Mouse (Mus musculus): ENCODE measurements around the gene Olfr814. TPM values are rescaled to one million over a fixed set of nuclear protein-coding genes. Genes with fewer than 3 reads are reported as not detected.

Olfr814 gene
- total RNA-seq (2023) = not detected

DNA sequence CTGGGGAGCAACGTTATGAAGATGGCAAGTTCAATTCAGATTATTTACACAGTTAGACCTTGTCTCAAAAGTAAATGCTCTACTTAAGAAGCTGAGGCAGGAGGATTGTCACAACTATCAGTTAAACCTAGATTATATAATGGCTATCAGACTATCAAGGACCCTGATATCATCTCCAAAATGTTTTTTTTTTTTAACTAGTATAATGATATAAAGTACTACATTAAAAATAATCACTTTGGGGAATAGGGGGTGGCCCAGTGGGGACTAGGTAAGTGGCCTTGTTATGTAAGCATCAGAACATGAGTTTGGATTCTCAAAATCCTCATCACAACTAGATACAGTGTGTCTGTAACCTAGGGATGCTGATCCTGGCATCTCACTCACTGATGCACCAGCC lies at the start of gene Olfr814:
Gene Olfr814, minus strand, starts transcription at position 101 of the 400 bp plus-strand sequence.

GRCm38 (mm10) chr10:129915497-129915896 lies 35.8 kb upstream of the Olfr814 start, which contains the start of gene Olfr816:
Gene Olfr816 (minus strand): TSS chr10:129915597.

DNA sequence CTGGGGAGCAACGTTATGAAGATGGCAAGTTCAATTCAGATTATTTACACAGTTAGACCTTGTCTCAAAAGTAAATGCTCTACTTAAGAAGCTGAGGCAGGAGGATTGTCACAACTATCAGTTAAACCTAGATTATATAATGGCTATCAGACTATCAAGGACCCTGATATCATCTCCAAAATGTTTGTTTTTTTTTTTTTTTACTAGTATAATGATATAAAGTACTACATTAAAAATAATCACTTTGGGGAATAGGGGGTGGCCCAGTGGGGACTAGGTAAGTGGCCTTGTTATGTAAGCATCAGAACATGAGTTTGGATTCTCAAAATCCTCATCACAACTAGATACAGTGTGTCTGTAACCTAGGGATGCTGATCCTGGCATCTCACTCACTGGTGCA lies 26.1 kb upstream of the Olfr814 start, which contains the start of gene Olfr815:
Gene Olfr815, minus strand, starts transcription at position 101 of the 400 bp plus-strand sequence.

DNA sequence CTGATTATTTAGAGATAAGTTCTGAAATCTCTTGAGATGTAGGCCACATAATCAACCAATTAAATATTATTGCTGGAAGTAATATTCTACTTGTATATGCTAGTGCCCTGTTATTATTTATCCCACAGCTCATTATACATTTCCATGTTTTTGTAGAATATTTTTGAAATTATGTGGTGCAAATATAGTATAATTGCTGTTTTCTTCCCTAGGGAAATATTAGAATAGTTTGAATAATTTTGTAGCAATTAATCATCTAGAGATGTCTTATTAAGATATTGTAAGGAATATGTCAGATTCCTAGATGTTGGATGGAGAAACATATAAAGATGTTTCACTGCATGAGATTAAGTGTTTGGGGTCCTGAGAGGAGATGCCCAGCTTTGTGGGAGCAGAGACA lies 24.6 kb downstream of the Olfr814 start, which contains the start of gene Olfr813:
Gene Olfr813, plus strand, starts transcription at position 301 of the 400 bp plus-strand sequence.

DNA sequence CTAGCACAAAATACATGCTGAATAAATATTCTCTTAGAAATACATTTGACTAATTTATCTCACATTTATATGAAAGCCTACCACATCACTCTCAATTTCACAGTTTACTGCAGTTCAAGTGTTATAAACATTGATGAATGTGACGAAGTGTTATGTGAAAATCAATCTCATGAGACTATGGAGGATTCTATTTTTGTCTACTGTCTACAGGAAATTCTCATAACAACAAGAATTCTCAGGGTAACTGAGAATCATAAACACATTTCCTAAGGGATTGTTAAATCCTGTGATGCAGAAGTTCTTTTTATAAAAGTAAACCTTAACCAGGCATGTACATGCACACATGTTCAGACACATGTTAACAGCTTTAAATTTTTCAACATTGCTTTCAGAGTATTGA lies 33.7 kb downstream of the Olfr814 start, which contains the start of gene Olfr812:
Gene Olfr812, minus strand, starts transcription at position 101 of the 400 bp plus-strand sequence.

Other genes with a start within 250 kb of the Olfr814 start
- gene Olfr799, start 242.4 kb downstream of the Olfr814 start, total RNA-seq (2023) = not detected
- gene Olfr800, start 222.2 kb downstream of the Olfr814 start, total RNA-seq (2023) = not detected
- gene Olfr801, start 206.0 kb downstream of the Olfr814 start, total RNA-seq (2023) = not detected
- not detected for gene Olfr802, start 191.7 kb downstream of the Olfr814 start, total RNA-seq (2023)
- not detected for gene Olfr803, start 185.6 kb downstream of the Olfr814 start, total RNA-seq (2023)
- not detected for gene Olfr804, start 176.6 kb downstream of the Olfr814 start, total RNA-seq (2023)
- not detected for gene Olfr805, start 150.5 kb downstream of the Olfr814 start, total RNA-seq (2023)
- not detected for gene Olfr806, start 137.9 kb downstream of the Olfr814 start, total RNA-seq (2023)
- not detected for gene Olfr807, start 122.1 kb downstream of the Olfr814 start, total RNA-seq (2023)
- gene Olfr808, start 114.4 kb downstream of the Olfr814 start, total RNA-seq (2023) = not detected
- not detected for gene Olfr809, start 105.2 kb downstream of the Olfr814 start, total RNA-seq (2023)
- not detected for gene Olfr810, start 84.9 kb downstream of the Olfr814 start, total RNA-seq (2023)
- gene Olfr811, start 75.5 kb downstream of the Olfr814 start, total RNA-seq (2023) = not detected
- gene Olfr812, start 33.8 kb downstream of the Olfr814 start, total RNA-seq (2023) = not detected
- gene Olfr813, start 24.5 kb downstream of the Olfr814 start, total RNA-seq (2023) = not detected
- not detected for gene Olfr815, start 26.0 kb upstream of the Olfr814 start, total RNA-seq (2023)
- not detected for gene Olfr816, start 35.7 kb upstream of the Olfr814 start, total RNA-seq (2023)
- gene Olfr818, start 69.2 kb upstream of the Olfr814 start, total RNA-seq (2023) = not detected
- gene Olfr819, start 87.4 kb upstream of the Olfr814 start, total RNA-seq (2023) = not detected
- not detected for gene Olfr247, start 96.3 kb upstream of the Olfr814 start, total RNA-seq (2023)
- not detected for gene Gm10310, start 105.2 kb upstream of the Olfr814 start, total RNA-seq (2023)
- not detected for gene Olfr820, start 132.8 kb upstream of the Olfr814 start, total RNA-seq (2023)
- gene Olfr821, start 150.5 kb upstream of the Olfr814 start, total RNA-seq (2023) = not detected
- not detected for gene Olfr822, start 191.4 kb upstream of the Olfr814 start, total RNA-seq (2023)
- not detected for gene Olfr823, start 235.5 kb upstream of the Olfr814 start, total RNA-seq (2023)